Mouse (Mus musculus) liver, embryonic 14.5 days (tissue): Measurements from ENCODE around the gene Dscam. TPM values are rescaled to one million over a fixed set of nuclear protein-coding genes. Genes with fewer than 3 reads are reported as not detected.

Experiments
- ATAC-seq: fragments of 200-750 bp; cut with Nextera tagmentation; 2 replicates; pipeline ENCODE4 v1.8.0; 2017; ENCODE audit warnings: moderate number of reproducible peaks, mild to moderate bottlenecking, moderate library complexity; ENCODE audit not compliant: insufficient read depth
- DNase-seq, 3 experiments: peaks; one replicate each; pipeline ENCODE4 v3.0.0-alpha.2; 2012 to 2013; ENCODE audit warnings: low read depth in 3 of 3, low spot score in 3 of 3
- H3K27ac ChIP-seq: fragments of 300-500 bp; sonication (generic); 2 replicates; pipeline ENCODE4 v1.5.1; 2014; ENCODE audit warnings: moderate library complexity, mild to moderate bottlenecking, control low read depth, inconsistent platforms
- H3K27me3 ChIP-seq: fragments of 300-500 bp; sonication (generic); 2 replicates; pipeline ENCODE4 v1.6.1; 2014; ENCODE audit warnings: mild to moderate bottlenecking, low read length, moderate library complexity; ENCODE audit not compliant: control insufficient read depth, insufficient read depth
- H3K36me3 ChIP-seq: fragments of 300-500 bp; sonication (generic); replicated peaks from 2 replicates; pipeline ENCODE4 v1.6.1; 2014; ENCODE audit warnings: low read depth; ENCODE audit not compliant: control insufficient read depth, insufficient read depth
- H3K4me1 ChIP-seq, 2 experiments: fragments of 200-500 bp in 1 of 2; fragments of 300-500 bp in 1 of 2; sonication (generic) in 1 of 2; replicated peaks; 2 replicates each; pipeline ENCODE4 v1.6.1; 2012 to 2014; ENCODE audit warnings: antibody characterized with exemption in 1 of 2, inconsistent platforms in 1 of 2, low read length in 1 of 2; ENCODE audit not compliant: control insufficient read depth in 2 of 2, insufficient read depth in 2 of 2
- H3K4me2 ChIP-seq: fragments of 300-500 bp; sonication (generic); 2 replicates; pipeline ENCODE4 v1.6.1; 2014; ENCODE audit warnings: low read depth, mild to moderate bottlenecking, control low read depth, moderate library complexity
- H3K4me3 ChIP-seq, 2 experiments: fragments of 200-500 bp in 1 of 2; fragments of 300-500 bp in 1 of 2; sonication (generic) in 1 of 2; 2 replicates each; pipeline ENCODE4 v1.5.1; 2012 to 2014; ENCODE audit warnings: low read depth in 2 of 2, low read length in 2 of 2, mild to moderate bottlenecking in 2 of 2, control low read depth in 1 of 2, inconsistent platforms in 1 of 2, moderate library complexity in 1 of 2; ENCODE audit not compliant: insufficient read depth in 1 of 2
- H3K9ac ChIP-seq: fragments of 300-500 bp; sonication (generic); replicated peaks from 2 replicates; pipeline ENCODE4 v1.6.1; 2014; ENCODE audit warnings: mild to moderate bottlenecking, control low read depth, moderate library complexity
- H3K9me3 ChIP-seq: fragments of 300-500 bp; sonication (generic); 2 replicates; pipeline ENCODE4 v1.6.1; 2016; ENCODE audit warnings: low read length, mixed read lengths; ENCODE audit not compliant: control insufficient read depth
- CTCF ChIP-seq: IDR thresholded peaks from 2 replicates; pipeline ENCODE4 v1.5.1; 2016; ENCODE audit warnings: antibody characterized with exemption, low read depth, control low read depth
- EP300 ChIP-seq: IDR thresholded peaks from 2 replicates; pipeline ENCODE4 v1.6.1; 2016; ENCODE audit warnings: antibody characterized with exemption, low read depth
- WGBS: fragments of 180-500 bp; shearing (Covaris S2); extraction: QIAGEN DNeasy Blood & Tissue Kit; methylation state at CpG from one replicate; pipeline ENCODE4 v1.1.7; 2014; ENCODE audit not compliant: insufficient replicate concordance; 5-methylcytosine and 5-hydroxymethylcytosine counted together
- polyA plus RNA-seq, 2 experiments: library from polyadenylated mRNA; depleted of rRNA in 1 of 2; stranded (reverse) in 1 of 2; unstranded in 1 of 2; fragments of >200 nt; fragmentation: Nextera tagmentation in 1 of 2; extraction: Ambion mirVana in 1 of 2; gene quantifications; 2 replicates each; pipeline versions ENCODE4 v1.2.1 to v1.2.3; 2012 to 2014

Dscam gene
- polyA plus RNA-seq, 2 experiments = not detected

DNA sequence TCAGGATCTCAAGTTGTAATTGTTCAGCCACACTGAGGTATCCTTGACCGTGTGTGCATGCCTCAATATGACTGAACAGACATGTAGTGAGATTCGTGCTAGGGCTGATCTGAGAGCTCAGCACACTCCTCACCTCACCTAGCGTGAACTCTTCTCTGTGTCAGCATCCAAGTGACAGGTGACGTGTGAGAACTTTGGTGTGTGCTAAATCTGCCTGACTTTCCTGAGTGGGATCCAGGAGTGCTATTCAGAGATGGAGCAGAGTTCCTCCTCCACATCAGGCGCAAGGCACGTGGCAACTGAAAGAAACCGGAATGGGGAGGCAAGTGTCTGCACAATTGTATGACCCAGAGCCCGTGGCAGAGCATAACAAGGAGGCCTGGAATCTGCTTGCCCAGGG, 490.6 kb downstream of the Dscam start:
- no peaks in the 10 kb centered on the region for H3K9me3 ChIP-seq
- DNase-seq = no peak
- no peak overlapping the region for H3K9ac ChIP-seq
- TF ChIP-seq EP300 (no peak), CTCF (no peak)
- ATAC-seq = no peak
- H3K4me2 ChIP-seq = no peak overlapping the region
- WGBS = 54% methylated on average over 8 of the region's 8 CpGs
- H3K4me1 ChIP-seq = no peaks in the 10 kb centered on the region
- no peaks in the 10 kb centered on the region for H3K27me3 ChIP-seq
- H3K27ac ChIP-seq = no peak overlapping the region
- no peak overlapping the region for H3K4me3 ChIP-seq
- H3K36me3 ChIP-seq = no peaks in the 10 kb centered on the region

DNA sequence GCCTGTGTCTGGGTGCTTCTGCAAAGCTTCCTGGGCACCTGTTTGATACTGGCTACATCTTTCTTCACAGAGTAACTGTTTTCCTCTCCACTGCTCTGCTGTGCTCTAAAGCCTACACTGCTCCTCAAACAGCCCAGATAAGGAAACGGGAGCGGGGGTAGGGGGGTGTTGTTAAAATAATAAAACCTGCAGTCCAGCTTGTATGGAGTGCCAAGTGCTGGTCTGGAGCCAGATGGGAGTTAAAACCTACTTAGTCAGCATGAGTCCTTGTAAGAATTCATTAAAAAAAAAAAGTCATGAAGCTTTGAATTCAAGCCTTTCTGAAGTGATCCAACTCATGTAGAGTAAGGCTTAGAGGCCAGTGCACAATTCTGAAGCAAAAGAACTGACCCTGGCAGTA, 493.1 kb downstream of the Dscam start:
- Histone ChIP-seq H3K4me1 (no peaks in the 10 kb centered on the region), H3K27ac (no peak overlapping the region), H3K27me3 (no peaks in the 10 kb centered on the region), H3K9me3 (no peaks in the 10 kb centered on the region), H3K4me3 (no peak overlapping the region), H3K4me2 (no peak overlapping the region), H3K9ac (no peak overlapping the region), H3K36me3 (no peaks in the 10 kb centered on the region)
- TF ChIP-seq EP300 = no peak
- no peak for TF ChIP-seq CTCF
- 44% methylated on average over 2 of the region's 2 CpGs for WGBS
- DNase-seq (no peak), ATAC-seq (no peak)

DNA sequence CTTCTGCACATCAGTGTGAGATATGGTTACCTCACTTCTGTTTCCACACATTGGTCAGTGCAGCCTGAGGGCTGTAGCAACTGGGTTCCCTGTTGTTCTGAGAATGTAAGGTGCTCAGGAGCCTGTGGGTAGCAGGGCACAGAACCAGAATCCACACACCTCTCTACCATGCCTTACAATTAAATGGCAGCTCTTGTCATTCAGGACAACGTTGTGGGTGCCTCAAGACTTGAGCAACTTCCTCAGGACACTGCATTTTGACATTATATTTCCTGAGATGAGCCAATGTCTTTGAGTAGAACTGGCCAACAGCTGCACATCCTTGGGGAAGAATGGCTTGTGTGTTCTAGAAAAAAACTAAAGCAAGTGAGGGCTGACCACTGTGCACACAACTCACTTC, 493.9 kb downstream of the Dscam start:
- H3K4me1 ChIP-seq = no peaks in the 10 kb centered on the region
- H3K4me2 ChIP-seq = no peak overlapping the region
- no peak for DNase-seq
- H3K9ac ChIP-seq = no peak overlapping the region
- ATAC-seq = no peak
- H3K9me3 ChIP-seq = no peaks in the 10 kb centered on the region
- no peak for TF ChIP-seq CTCF
- no peak for TF ChIP-seq EP300
- H3K4me3 ChIP-seq = no peak overlapping the region
- no peak overlapping the region for H3K27ac ChIP-seq
- WGBS = 0% methylated on average over 1 of the region's 1 CpGs
- H3K27me3 ChIP-seq = no peaks in the 10 kb centered on the region
- H3K36me3 ChIP-seq = no peaks in the 10 kb centered on the region

DNA sequence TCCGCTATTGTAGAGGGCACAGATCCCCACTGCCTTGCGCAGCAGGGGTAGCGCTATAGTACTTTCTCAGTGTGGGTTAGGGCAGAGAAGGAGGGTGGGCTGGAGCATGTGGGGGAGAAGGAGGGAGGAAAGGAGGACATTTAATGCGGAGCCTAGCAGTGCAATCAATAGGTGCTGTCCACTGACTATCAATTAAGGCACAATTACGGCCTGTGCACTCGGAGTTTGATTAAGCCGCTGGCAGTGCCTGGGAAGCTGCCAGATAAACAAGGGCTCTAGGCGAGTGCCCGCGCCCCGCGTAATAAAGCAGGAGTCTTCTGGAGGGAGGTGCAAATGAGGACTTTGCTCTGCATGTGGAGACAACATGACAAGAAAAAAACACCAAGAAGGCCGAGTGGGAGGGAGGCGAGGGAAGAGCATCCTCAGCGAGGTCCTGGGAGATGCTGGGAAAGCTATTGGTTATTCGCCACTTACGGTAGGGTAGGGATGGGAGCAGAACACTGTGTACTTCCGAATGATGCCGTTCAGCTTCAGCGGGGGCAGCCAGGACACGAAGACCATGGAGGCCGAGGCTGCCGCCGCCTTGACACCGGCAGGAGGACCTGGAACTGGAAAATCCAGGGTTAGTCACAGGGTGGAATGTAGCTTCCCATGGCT, 497.2 kb downstream of the Dscam start:
- Histone ChIP-seq H3K4me2 (no peak overlapping the region), H3K9ac (no peak overlapping the region), H3K4me3 (no peak overlapping the region), H3K36me3 (no peaks in the 10 kb centered on the region), H3K9me3 (no peaks in the 10 kb centered on the region), H3K27ac (no peak overlapping the region), H3K4me1 (no peaks in the 10 kb centered on the region), H3K27me3 (no peaks in the 10 kb centered on the region)
- TF ChIP-seq EP300 = no peak
- no peak for TF ChIP-seq CTCF
- WGBS = 69% methylated on average over 25 of the region's 25 CpGs
- no peak for ATAC-seq
- DNase-seq = no peak

DNA sequence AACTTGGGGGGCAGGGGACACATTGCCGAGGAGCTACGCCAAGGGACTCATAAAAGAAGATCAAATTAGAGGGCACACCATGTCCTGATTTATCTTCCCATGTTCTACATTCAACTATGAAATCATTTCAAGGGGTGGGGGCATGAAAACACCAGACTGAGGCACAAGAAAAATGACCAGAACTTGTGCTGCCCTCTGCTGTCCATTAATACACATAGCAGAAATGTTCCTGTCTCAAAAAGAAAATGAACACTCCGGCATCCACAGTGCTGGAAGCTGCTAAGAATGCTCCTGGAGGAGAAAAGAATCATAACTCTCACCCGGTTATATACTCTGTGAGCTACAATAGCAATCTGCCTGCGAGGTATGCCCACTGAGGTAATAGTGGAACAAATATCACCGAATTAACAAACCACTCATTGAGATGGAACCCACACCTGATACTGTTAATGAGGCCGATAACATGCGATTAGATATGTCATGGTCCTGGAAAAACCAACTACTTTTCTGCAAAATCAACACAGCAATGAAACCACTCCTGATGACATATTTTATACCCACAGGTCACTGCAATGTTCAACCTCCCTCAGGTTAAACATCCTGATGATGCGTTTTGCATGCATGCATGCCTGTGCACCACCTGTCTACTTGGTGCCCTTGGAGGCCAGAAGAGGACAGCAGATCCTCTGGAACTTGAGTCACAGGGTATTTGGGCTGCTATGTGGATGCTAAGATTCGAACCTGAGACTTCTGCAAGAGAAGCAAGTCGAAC, 498.8 kb downstream of the Dscam start:
- ATAC-seq = no peak
- no peak overlapping the region for H3K9ac ChIP-seq
- no peak overlapping the region for H3K4me3 ChIP-seq
- H3K9me3 ChIP-seq = no peaks in the 10 kb centered on the region
- H3K4me1 ChIP-seq = no peaks in the 10 kb centered on the region
- H3K27me3 ChIP-seq = no peaks in the 10 kb centered on the region
- TF ChIP-seq EP300 (no peak), CTCF (peak; percentile 46)
- no peak for DNase-seq
- no peaks in the 10 kb centered on the region for H3K36me3 ChIP-seq
- H3K4me2 ChIP-seq = no peak overlapping the region
- no peak overlapping the region for H3K27ac ChIP-seq
- WGBS = 50% methylated on average over 11 of the region's 11 CpGs
